Mouse (Mus musculus) embryo, embryonic 11 days (tissue): ENCODE results near the gene Peli2.
A peak's percentile ranks its signal among the peaks of the same experiment; 100 is the strongest.

ENCODE experiments used
- DNase-seq: peaks from one replicate; pipeline ENCODE4 v3.0.0-alpha.2; 2015

The Peli2 gene

GRCm38 (mm10) chr14:48225810-48226446 lies 105.3 kb downstream of the Peli2 start:
- DNase-seq: no peak

- no peak for DNase-seq
Measured at GRCm38 (mm10) chr14:48226759-48227158, 106.1 kb downstream of the Peli2 start.

DNA sequence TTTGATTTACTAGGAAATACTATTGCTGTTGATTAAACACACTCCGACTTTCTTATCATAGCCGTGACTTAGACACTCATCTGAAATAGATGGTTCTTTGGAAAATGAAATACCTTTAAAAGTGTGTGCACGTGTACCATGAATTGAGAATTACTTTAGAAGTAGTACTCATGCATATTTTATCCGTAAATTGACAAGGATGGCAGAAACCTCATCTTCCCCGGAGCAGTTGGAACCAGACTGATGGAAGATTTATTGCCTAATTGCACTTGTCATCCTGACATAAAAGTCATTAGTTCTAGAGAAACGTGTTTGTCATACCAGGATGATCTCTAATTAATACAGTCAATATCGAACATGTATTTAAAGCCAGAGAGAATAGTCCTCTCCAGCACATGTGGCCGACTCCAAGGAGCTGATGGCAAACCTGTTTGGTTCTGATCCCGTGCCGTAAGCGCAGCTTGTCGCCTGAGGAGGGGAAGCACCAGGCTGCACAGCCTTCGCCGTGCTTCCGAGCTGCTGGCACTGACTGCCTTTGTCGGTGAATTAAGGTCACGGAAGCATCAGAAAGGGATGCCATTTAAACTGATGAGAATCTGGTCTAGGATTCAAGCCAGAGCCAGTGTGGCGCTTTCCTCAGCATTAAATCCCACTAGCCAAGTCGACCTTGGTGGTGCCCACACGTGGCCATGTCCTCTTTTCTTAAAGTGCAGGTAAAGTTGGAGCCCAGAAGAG lies 114.3 kb downstream of the Peli2 start:
- no peak for DNase-seq

DNA sequence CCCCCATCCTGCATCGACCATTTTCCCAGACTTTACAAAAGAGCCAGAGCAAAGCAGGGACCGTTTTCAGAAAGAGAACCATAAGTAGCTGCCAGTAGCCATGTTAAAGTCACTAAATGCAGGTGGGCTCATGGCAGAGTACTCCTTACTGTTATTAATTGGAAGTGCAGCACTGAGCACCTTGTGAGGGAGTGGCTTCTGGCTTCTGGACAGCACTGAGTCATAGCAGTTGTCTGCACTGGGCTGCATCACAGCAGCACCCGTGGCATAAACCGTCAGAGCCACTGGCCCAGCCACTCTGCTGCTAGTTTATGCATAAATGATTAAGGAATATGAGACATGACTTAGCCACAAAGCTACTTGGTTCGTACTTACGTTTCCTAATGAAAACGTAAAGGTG lies 120.7 kb downstream of the Peli2 start:
- DNase-seq: no peak

DNA sequence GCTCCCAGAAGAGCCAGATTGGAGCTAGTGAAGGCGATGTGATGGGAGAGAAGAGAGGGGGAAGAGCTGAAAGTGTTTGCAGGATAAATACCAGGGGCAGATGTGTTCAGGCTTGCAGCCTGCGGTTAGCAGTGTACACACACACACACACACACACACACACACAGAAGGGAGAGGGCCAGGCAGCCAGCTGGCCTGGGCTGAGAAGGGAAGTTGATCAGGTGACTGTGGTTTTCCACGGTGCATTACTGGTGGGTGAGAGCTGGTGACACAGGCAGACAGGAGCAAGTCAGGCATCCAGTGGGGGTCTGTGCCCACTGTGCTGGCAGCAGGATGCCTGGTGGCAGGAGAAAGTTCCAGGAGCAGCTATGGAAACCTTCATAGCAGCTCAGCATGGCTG lies 125.6 kb downstream of the Peli2 start:
- no peak for DNase-seq

DNA sequence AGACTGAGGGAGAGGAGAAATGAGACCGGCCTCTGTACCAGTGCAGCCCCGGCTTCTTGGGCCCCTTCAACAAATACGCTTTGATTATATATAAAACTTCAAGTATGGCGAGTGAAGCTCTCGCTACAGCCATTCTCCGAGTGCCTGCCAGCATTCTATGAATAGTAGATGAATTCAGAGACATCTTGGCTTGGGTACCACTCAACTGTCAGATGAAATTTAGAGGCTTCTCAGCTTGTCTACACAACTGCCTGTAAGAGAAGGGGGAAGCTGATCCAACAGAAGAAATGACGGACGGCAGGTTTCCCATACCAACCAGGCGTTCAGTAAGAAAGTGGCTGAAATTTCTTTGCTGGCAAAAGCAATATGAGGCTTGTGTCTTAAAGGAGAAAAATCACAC lies 126.3 kb downstream of the Peli2 start:
- DNase-seq: no peak

DNA sequence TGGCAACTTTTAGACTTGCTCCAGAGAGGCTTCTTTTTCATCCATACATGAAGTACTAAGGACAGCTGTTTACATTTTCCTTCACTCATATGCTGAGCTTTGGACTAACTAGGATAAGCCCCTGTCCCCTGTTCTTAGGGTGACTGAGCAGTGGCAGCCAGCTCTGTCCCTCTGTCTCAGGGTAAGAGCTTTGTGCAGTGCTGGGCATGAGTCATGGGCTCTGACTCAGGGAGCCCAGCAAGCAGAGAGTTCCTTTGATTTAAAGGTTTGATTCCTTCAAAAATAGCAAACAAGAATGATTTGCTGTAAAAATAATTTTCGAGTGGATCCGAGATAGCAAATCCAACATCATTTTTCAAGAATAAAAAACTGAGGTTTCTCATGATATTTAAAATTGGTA lies 128.8 kb downstream of the Peli2 start:
- DNase-seq: no peak

DNA sequence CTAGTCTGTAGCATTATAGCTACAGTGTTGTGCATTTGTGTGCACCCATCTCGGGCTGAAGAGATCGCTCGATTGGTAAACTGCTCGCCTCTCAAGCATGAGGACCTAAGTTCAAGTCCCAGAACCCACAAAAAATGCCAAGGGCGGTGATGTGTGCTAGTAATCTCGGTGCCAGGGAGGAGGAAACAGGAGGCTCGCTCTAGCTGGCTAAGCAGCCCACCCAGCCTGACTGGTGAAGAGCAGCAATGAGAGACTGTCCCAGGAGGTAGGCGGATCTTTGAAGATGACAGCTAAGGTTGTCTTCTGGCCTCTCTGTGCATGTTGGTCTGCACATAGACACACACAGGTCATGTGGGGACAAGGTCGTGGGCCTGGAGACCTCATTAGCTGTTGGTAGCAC lies 129.3 kb downstream of the Peli2 start:
- DNase-seq: no peak

DNA sequence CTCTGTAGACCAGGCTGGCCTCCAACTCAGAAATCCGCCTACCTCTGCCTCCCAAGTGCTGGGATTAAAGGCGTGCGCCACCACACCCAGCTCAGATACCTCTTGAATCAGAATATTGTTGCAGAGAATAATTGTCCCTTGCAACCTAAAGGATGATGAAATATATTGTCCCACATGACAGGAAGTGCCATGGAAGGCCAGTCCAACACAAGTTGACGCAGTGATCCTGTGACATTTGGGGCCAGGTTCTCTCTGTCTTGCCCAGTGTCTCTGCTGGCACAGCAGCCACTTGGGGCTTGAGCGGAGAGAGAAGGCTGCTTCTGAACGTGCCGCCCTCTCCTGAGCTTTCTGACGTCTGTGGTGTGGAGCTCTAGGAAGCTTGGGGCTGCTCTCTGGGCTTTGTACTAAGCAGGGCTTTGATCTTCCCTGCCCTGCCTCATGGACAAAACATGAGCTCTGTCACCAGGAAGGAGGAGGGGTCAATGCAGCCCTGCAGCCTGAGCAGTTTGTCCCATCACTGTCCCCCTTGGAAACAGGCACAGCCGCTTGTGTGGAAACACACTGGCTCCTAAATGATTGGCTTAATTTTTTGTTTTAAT lies 130.9 kb downstream of the Peli2 start:
- DNase-seq: peak; percentile 37

- no peak for DNase-seq
Measured at GRCm38 (mm10) chr14:48253183-48253582, 132.6 kb downstream of the Peli2 start.

- DNase-seq: no peak
Measured at GRCm38 (mm10) chr14:48254696-48255095, 134.1 kb downstream of the Peli2 start.

DNA sequence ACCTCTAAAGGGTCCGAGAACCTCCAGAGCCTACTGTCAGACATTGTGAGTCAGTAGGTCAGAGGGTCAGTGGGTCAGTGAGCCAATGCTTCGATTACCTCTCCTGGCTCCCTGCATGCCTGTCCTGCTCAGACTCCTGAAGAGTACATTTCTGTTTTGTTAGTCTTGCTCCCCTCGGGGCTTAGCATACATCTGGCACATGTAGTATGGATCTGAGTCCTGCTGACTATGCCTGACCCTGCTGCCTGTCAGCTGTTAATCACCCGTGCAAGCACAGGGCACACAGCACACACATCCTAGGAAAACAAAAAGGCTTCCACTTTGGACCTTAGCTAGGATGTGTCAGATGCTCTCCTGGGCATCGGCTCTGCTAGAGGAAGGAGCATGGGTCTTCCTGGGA lies 134.7 kb downstream of the Peli2 start:
- DNase-seq: peak; percentile 39

DNA sequence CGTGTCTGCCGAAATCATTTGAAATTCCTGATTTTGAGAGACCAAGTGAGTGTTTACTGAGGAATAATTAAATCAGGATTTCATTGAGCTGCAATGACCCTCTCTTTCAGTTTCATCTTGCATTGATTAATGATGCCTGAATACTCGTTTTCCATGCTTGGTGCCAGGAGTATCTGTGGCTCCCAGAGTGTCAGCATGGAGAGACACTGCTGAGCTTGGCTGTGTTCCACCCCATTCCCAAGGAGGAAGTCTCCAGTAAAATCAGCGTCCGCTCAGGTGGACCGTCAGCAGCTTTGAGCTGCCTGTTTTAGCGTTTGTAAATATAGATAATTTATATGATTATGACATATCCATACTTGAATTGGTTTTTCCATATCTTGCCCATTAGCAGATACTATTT lies 137.1 kb downstream of the Peli2 start:
- no peak for DNase-seq

- DNase-seq: no peak
Measured at GRCm38 (mm10) chr14:48258696-48259366, 138.2 kb downstream of the Peli2 start.

DNA sequence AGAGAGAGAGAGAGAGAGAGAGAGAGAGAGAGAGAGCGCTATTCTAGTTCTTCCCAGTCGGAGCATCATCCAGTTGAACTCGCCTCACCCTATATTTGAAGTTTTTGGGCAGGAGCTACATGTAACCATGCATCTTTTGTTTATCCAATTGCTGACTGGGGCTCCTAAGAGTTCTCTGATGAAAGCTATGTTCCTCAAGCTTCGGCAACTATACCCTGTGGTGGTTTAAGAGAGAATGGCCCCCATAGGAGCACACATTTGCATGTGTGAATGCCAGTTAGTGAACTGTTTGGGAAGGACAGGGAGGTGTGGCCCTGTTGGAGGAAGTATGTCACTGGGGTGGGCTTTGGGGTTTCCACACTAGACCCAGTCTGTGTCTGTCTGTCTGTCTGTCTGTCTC lies 142.5 kb downstream of the Peli2 start:
- no peak for DNase-seq

DNA sequence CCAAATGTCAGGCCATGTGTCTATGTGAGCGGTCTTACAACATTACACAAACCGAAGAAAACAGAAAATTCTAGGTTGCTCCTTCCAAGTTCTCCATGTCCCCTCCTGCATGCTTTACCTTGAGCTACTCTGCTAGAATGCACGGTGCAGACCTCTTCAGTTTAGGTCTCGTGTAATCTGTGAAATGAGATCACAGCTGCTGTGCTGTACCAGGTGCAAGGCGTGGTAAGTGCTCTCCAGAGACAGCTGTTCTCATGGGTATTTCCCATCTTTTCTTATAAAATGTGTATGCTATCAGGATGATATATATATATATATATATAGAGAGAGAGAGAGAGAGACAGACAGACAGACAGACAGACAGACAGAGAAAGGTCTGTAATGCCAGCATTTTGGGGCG lies 146.1 kb downstream of the Peli2 start:
- no peak for DNase-seq

- DNase-seq: no peak
Measured at GRCm38 (mm10) chr14:48278291-48278690, 157.7 kb downstream of the Peli2 start.

- DNase-seq: no peak
Measured at GRCm38 (mm10) chr14:48286949-48287348, 166.3 kb downstream of the Peli2 start.

- no peak for DNase-seq
Measured at GRCm38 (mm10) chr14:48287581-48287980, 167.0 kb downstream of the Peli2 start.

DNA sequence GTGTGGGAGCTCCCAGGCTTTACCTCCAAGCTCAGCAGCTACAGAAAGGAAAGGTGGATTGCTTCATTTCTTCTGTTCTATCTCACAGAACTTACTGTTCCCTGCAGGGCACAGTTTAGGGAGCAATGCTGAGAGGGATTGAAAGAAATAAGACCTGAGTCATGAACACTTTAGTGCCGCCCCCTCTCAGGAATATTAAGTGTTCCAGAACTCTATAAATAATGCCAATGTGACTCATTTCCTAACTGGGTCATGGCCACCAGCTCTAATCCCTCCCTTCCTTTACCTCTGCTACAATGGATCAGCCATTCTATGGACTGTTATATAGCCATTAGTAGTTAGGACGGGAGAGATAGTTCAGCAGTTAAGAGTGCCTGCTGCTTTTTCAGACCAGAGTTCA lies 168.0 kb downstream of the Peli2 start:
- no peak for DNase-seq

DNA sequence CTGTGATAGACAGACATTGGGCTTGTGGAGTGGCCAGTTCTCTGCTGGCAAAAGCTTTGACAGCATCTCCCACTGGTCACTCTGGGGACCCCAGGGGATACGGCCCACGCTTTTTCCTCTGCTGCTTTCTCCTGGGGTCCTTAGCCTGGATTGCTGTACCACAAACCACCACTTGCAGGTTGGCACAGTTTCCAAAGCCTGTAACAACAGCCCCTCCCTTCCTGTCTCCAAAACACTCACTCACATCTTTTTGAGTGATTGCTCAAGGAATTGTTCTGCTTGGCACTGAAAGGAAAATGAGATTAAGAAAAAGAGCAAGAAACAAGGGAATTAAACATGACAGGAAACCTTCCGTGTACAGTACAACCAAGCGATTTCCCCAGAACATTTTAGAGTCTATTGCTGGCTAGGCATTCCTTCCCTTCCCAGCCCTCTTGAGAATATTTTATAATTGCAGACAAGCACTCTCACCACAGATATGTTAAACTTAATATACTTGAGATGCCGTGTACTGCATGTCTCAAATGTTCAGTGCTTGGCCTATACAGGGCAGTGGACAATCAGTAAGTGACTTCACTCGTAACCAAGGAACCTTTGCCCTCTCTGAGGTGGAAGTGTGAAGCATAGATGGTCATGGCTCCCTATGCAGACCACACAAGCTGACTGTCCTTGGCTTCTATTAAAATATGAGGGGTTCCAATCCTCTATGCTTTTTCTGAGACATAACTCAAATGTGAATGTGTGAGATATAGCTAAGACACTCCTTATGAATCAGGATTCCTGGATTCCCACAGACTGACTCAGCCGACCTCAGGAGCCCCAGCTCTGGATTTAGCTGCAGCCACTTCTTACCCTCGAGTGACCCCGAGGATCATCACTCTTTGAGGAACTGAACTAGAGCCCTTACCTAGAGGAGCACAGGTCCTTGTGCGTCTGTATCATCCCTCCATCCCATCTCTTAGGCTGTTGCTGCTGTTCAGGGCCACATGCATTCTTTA lies 169.3 kb downstream of the Peli2 start:
- DNase-seq: no peak

DNA sequence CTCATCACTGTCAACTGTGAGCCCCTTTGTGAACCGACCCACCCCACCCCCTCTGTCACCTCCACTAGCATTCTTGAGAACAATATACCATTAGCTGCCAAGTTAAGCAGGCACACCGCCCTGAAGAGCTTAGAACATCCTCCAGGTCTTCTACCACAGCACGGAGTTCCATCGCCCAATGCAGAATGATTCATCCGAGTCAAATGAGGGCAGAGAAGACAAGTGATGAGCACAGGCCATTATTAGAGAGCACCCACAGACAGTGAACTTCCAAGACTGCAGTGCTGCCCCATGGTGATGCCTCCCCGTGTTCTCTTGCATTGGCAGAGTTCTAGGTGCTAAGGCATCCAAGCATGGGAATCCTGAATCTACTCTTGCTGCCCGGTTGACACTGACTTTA lies 172.9 kb downstream of the Peli2 start:
- no peak for DNase-seq

- DNase-seq: no peak
Measured at GRCm38 (mm10) chr14:48295410-48295809, 174.8 kb downstream of the Peli2 start.
